Mouse (Mus musculus): ENCODE measurements around the gene Syde2.

Syde2 gene

DNA sequence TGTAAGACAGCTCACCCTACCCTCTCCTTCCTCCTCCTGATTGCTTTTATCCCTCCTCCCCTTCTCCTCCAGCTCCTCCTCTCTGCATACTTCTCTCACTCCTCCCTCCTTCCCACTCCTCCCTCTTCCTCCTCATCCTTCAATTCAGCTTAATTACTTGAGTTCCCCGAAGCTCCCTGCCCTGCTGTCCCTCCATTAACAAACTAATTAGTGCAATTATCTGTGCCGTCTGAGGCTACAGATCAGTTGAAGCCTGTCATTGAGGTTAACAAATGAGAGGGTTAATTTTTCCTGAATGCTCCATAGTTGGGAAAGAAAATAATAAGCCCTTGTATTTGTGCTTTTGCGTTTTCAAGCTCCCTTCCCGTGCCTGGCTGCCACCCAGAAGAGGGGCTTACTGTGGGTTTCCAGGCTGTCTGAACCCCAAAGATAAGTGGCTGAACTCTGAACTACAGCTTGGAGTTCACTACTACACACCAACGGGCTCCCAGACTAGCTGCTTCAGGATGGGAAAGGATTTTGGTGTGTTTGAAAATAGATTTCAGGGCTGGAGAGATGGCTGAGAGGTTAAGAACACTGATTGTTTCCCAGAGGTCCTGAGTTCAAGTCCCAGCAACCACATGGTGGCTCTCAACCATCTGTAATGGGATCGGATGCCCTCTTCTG, 40.0 kb upstream of the Syde2 start:
- Histone ChIP-seq H3K4me1 (replicated peaks; ENCODE audit: low read depth, low read length) (peaks cover 14% of the 10 kb centered on the region), H3K4me3 (replicated peaks; ENCODE audit: low read length) (no peak overlapping the region), H3K27me3 (ENCODE audit: insufficient read depth, low read length) (peaks cover 18% of the 10 kb centered on the region), H3K36me3 (ENCODE audit: insufficient read depth, low read length) (peaks cover 28% of the 10 kb centered on the region), H3K9me3 (ENCODE audit: low read length) (no peaks in the 10 kb centered on the region)
- TF ChIP-seq NANOG (IDR thresholded peaks at IDR 0.05; ENCODE audit: borderline replicate concordance, low read length) (no peak), CTCF (conservative IDR thresholded peaks at IDR 0.05; ENCODE audit: low read length) (no peak), POU5F1 (IDR thresholded peaks at IDR 0.05; ENCODE audit: borderline replicate concordance, low read length) (no peak)

DNA sequence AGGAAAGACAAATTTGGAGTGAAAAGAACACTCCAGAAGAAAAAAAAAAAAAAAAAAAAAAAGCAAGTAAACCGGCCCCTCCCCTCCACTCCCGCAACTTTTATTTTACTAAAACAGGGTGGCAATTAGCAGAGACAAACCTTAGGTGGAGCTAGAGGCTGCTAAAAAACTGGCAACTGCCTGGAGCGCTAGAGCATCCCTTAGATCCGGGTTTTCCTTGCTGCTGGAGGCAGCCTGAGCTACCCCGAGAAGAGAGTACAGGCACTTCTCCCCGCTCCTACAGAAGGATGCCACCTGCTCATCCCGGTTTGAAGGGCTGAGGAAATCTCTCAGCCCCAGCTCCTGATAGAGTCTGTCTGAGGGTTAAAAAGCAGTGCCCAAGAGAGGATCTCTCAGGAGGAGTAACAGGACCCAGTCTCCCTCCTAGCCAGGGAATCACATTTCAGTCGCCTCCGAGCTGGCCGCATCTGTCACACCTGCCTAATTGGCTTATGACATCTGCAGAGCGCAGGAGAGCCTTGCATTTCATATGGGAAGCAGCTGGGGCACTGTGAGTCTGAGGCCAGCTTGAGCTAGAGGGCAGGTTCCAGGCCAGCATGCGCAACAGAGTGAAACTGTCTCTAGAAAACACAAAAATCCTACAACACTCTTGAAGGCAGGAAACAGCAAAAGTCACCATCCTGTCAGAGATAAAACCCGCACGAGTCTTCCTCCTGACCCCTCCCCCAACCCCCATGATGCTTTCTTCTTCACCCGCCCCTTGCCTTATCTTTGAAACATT, 37.4 kb upstream of the Syde2 start:
- 0 out of 2 replicates have a peak overlapping the region, but pooled peaks have one; percentile 2 for H3K4me3 ChIP-seq (replicated peaks; ENCODE audit: low read length)
- peaks cover 14% of the 10 kb centered on the region for H3K4me1 ChIP-seq (replicated peaks; ENCODE audit: low read depth, low read length)
- TF ChIP-seq CTCF (conservative IDR thresholded peaks at IDR 0.05; ENCODE audit: low read length) (peak; percentile 23), NANOG (IDR thresholded peaks at IDR 0.05; ENCODE audit: borderline replicate concordance, low read length) (no peak)
- peaks cover 2% of the 10 kb centered on the region; the same call in 1 of the 2 replicates for H3K36me3 ChIP-seq (ENCODE audit: insufficient read depth, low read length)
- peaks cover 18% of the 10 kb centered on the region for H3K27me3 ChIP-seq (ENCODE audit: insufficient read depth, low read length)
- H3K9me3 ChIP-seq (ENCODE audit: low read length) = no peaks in the 10 kb centered on the region

DNA sequence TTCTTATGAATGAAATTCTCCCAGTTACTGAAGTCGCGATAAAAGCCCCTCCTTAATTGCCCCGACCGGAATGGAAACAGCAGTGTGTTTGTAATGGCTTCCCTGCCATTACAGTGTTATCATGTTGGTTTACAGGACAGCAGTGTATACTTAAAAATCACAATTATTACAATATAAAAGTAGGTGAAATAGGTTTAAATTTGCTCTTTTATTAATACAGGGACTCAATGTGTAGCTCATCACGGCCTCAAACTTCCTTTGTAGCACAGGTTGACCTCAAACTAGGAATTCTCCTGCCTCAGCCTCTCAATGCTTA, 36.9 kb upstream of the Syde2 start:
- Histone ChIP-seq H3K27me3 (ENCODE audit: insufficient read depth, low read length) (peaks cover 18% of the 10 kb centered on the region), H3K4me3 (replicated peaks; ENCODE audit: low read length) (no peak overlapping the region), H3K4me1 (replicated peaks; ENCODE audit: low read depth, low read length) (peaks cover 12% of the 10 kb centered on the region), H3K9me3 (ENCODE audit: low read length) (no peaks in the 10 kb centered on the region), H3K36me3 (ENCODE audit: insufficient read depth, low read length) (no peaks in the 10 kb centered on the region)
- TF ChIP-seq POU5F1 (IDR thresholded peaks at IDR 0.05; ENCODE audit: borderline replicate concordance, low read length) (no peak), NANOG (IDR thresholded peaks at IDR 0.05; ENCODE audit: borderline replicate concordance, low read length) (no peak), CTCF (conservative IDR thresholded peaks at IDR 0.05; ENCODE audit: low read length) (no peak)

DNA sequence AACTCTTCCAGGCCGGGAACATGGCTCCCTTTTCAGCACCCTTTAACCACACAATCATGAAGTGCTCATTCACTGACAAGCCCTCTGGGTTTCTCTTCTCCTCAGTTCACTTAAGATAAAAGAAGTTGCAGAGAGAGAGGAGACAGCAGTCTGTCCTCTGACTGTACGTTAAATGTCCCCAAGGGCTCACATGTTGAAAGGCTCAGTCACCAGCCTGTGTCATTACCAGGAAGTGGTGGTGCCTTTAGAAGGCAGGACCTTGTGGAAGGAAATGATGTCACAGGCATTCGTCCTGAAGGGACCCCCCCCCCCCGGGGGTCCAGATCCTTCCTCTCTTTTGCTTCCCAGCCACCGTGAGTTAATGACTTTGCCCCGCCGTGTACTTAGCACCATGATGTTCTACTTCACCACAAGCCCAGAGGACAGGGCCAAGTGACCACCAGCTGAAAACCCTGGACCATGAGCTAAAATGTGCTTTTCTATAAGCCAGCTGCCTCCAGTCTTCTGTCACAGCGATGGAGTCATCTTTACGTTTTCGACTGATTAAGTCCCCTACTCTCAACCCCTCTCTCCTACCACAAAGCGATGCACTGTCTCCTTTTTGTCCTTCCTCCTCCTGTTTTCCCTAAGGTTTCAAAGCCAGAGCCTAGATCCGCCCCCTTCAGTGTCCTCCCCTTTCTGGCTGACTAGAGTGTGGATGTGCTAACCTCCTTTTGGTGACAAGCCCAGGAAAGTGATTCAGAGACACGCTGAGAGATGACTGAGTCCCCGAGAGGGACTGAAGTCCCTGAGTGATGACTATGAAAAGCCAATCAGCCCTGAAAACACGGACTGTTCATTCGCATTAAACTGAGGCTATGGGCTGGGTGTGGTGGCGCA, 36.1 kb upstream of the Syde2 start:
- Histone ChIP-seq H3K4me1 (replicated peaks; ENCODE audit: low read depth, low read length) (peaks cover 10% of the 10 kb centered on the region), H3K27me3 (ENCODE audit: insufficient read depth, low read length) (peaks cover 18% of the 10 kb centered on the region), H3K4me3 (replicated peaks; ENCODE audit: low read length) (no peak overlapping the region), H3K9me3 (ENCODE audit: low read length) (no peaks in the 10 kb centered on the region), H3K36me3 (ENCODE audit: insufficient read depth, low read length) (no peaks in the 10 kb centered on the region)
- TF ChIP-seq CTCF (conservative IDR thresholded peaks at IDR 0.05; ENCODE audit: low read length) (no peak), NANOG (IDR thresholded peaks at IDR 0.05; ENCODE audit: borderline replicate concordance, low read length) (no peak), POU5F1 (IDR thresholded peaks at IDR 0.05; ENCODE audit: borderline replicate concordance, low read length) (no peak)

DNA sequence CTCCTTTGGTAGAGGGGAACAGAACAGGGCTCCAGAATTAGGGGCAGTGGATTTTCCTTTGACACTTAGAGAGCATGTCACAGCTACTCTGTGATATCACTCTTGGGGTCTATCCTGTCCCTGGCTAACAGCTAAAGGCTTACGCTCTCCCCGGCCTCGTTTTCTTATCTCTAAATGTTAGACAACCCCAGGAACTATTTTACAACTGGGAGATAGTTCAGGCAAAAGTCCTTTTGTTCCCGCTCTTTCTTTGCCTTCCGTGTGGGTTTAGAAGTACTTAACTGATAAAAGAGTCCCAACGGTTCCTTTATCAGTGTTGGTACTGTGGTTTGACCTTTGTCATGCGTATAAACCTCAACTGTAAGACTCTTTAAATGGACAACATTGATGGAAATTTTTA, 34.7 kb upstream of the Syde2 start:
- Histone ChIP-seq H3K4me1 (replicated peaks; ENCODE audit: low read depth, low read length) (peaks cover 10% of the 10 kb centered on the region), H3K27me3 (ENCODE audit: insufficient read depth, low read length) (peaks cover 18% of the 10 kb centered on the region), H3K4me3 (replicated peaks; ENCODE audit: low read length) (no peak overlapping the region), H3K9me3 (ENCODE audit: low read length) (peaks cover under 1% of the 10 kb centered on the region; the same call in 1 of the 2 replicates), H3K36me3 (ENCODE audit: insufficient read depth, low read length) (no peaks in the 10 kb centered on the region)
- TF ChIP-seq POU5F1 (IDR thresholded peaks at IDR 0.05; ENCODE audit: borderline replicate concordance, low read length) = no peak
- TF ChIP-seq CTCF (conservative IDR thresholded peaks at IDR 0.05; ENCODE audit: low read length) = no peak
- no peak for TF ChIP-seq NANOG (IDR thresholded peaks at IDR 0.05; ENCODE audit: borderline replicate concordance, low read length)

DNA sequence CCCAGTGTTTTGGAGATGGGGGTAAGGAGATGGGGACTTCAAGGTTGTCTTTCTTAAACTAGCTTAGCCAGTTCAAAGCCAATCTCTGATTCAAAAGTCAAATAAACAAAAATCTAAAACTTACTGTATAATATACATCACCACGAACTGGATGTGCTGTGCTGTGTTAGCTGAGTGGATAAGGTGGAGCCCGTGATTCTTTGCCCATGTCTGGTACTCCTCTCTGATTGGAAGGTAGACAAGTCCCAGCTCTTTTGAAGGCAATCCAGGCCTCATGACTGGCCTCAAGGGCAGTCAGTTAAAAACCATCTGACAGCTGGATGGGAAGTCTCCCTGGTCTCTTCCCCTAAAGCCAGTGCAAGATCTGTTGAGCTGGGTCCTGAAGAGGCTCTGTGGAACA, 34.3 kb upstream of the Syde2 start:
- Histone ChIP-seq H3K27me3 (ENCODE audit: insufficient read depth, low read length) (peaks cover 18% of the 10 kb centered on the region), H3K4me3 (replicated peaks; ENCODE audit: low read length) (no peak overlapping the region), H3K36me3 (ENCODE audit: insufficient read depth, low read length) (no peaks in the 10 kb centered on the region), H3K4me1 (replicated peaks; ENCODE audit: low read depth, low read length) (peaks cover 10% of the 10 kb centered on the region), H3K9me3 (ENCODE audit: low read length) (peaks cover 5% of the 10 kb centered on the region; the same call in 1 of the 2 replicates)
- no peak for TF ChIP-seq CTCF (conservative IDR thresholded peaks at IDR 0.05; ENCODE audit: low read length)

DNA sequence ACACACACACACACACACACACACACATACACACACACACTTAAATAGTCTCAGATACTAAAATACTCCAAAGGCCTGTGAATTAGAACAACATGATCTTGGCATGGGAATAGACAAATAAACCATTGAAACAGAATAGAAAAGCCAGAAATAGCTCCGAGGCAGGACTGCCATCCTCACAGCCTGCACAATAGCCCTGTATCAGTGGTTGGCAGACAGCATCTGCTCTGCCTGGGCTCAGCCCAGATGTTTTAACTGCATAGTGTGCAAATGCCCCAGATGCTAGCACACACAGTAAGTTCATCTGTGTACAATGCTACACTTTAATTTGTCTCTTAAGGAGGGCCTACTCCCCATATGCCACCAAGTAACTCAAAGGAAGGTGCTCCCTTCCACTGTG, 27.8 kb upstream of the Syde2 start:
- peaks cover 35% of the 10 kb centered on the region for H3K4me1 ChIP-seq (replicated peaks; ENCODE audit: low read depth, low read length)
- no peak overlapping the region for H3K4me3 ChIP-seq (replicated peaks; ENCODE audit: low read length)
- H3K27me3 ChIP-seq (ENCODE audit: insufficient read depth, low read length) = peaks cover 18% of the 10 kb centered on the region
- H3K9me3 ChIP-seq (ENCODE audit: low read length) = peaks cover 8% of the 10 kb centered on the region; the same call in 1 of the 2 replicates
- TF ChIP-seq CTCF (conservative IDR thresholded peaks at IDR 0.05; ENCODE audit: low read length) (no peak), POU5F1 (IDR thresholded peaks at IDR 0.05; ENCODE audit: borderline replicate concordance, low read length) (no peak), NANOG (IDR thresholded peaks at IDR 0.05; ENCODE audit: borderline replicate concordance, low read length) (no peak)
- no peaks in the 10 kb centered on the region for H3K36me3 ChIP-seq (ENCODE audit: insufficient read depth, low read length)

DNA sequence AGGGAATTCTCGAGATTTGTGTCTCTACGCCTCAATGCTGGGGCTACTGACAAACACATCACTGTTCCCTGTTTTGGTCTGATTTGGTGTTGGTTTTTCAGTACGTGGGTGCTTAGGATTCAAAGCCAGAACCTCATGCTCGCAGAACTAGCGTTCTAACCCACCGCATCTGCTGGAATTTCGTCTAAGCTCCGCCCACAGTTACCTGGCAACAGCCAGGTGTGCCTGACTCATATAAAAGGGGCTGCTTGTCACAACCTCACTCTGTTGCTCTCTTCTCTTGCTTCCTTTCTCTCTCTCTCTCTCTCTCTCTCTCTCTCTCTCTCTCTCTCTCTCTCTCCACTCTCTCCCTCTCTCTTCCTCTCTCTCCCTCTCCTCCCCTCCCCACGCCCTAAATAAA, 25.3 kb upstream of the Syde2 start:
- peaks cover 22% of the 10 kb centered on the region for H3K27me3 ChIP-seq (ENCODE audit: insufficient read depth, low read length)
- H3K36me3 ChIP-seq (ENCODE audit: insufficient read depth, low read length) = no peaks in the 10 kb centered on the region
- H3K4me3 ChIP-seq (replicated peaks; ENCODE audit: low read length) = no peak overlapping the region
- H3K4me1 ChIP-seq (replicated peaks; ENCODE audit: low read depth, low read length) = peaks cover 41% of the 10 kb centered on the region
- no peak for TF ChIP-seq NANOG (IDR thresholded peaks at IDR 0.05; ENCODE audit: borderline replicate concordance, low read length)
- no peak for TF ChIP-seq POU5F1 (IDR thresholded peaks at IDR 0.05; ENCODE audit: borderline replicate concordance, low read length)
- no peak for TF ChIP-seq CTCF (conservative IDR thresholded peaks at IDR 0.05; ENCODE audit: low read length)
- H3K9me3 ChIP-seq (ENCODE audit: low read length) = peaks cover 8% of the 10 kb centered on the region; the same call in 1 of the 2 replicates
